Mouse (Mus musculus) testis, adult 2 months (tissue): ENCODE measurements around the gene Olfr1497. TPM values are rescaled to one million over a fixed set of nuclear protein-coding genes. Genes with fewer than 3 reads are reported as not detected.
A peak's percentile ranks its signal among the peaks of the same experiment; 100 is the strongest.
"Not testable (repeated sequence)": the region's sequence is repeated elsewhere in the genome, so short reads cannot be mapped to it uniquely, and the experiment has no call there.

ENCODE experiments used
- H3K27ac ChIP-seq: fragments of 200-500 bp; 2 replicates; pipeline ENCODE4 v1.5.1; 2012; ENCODE audit warnings: low read depth, low read length; ENCODE audit not compliant: control insufficient read depth, insufficient read depth
- H3K27me3 ChIP-seq: fragments of 200-500 bp; 2 replicates; pipeline ENCODE4 v1.6.1; 2012; ENCODE audit warnings: mild to moderate bottlenecking, low read length, moderate library complexity; ENCODE audit not compliant: control insufficient read depth, insufficient read depth
- H3K36me3 ChIP-seq: fragments of 200-500 bp; 2 replicates; pipeline ENCODE4 v1.6.1; 2012; ENCODE audit warnings: mild to moderate bottlenecking, low read length; ENCODE audit not compliant: control insufficient read depth, insufficient read depth
- H3K4me1 ChIP-seq: fragments of 200-500 bp; 2 replicates; pipeline ENCODE4 v1.6.1; 2012; ENCODE audit warnings: low read length; ENCODE audit not compliant: control insufficient read depth, insufficient read depth
- H3K4me3 ChIP-seq: fragments of 200-500 bp; 2 replicates; pipeline ENCODE4 v1.5.1; 2012; ENCODE audit warnings: low read depth, mild to moderate bottlenecking, low read length, moderate library complexity, mixed read lengths; ENCODE audit not compliant: control insufficient read depth
- CTCF ChIP-seq: fragments of 200-500 bp; IDR thresholded peaks from 2 replicates; pipeline ENCODE4 v1.5.1; 2012; ENCODE audit warnings: low read depth, mild to moderate bottlenecking, inconsistent platforms, low read length, moderate library complexity; ENCODE audit not compliant: control insufficient read depth, insufficient read depth, insufficient replicate concordance
- POLR2A ChIP-seq: fragments of 200-500 bp; IDR thresholded peaks from 2 replicates; pipeline ENCODE4 v1.6.1; 2012; ENCODE audit warnings: low read depth, mild to moderate bottlenecking, inconsistent platforms, low read length, moderate library complexity; ENCODE audit not compliant: control insufficient read depth
- polyA plus RNA-seq: library from polyadenylated mRNA; depleted of rRNA; stranded (reverse); fragments of >200 nt; gene quantifications from 2 replicates; pipeline ENCODE4 v1.2.3, GENCODE M21; 2012; rRNA removed

The Olfr1497 gene
- 0.14 and 0.19 TPM in 2 replicates for polyA plus RNA-seq

DNA sequence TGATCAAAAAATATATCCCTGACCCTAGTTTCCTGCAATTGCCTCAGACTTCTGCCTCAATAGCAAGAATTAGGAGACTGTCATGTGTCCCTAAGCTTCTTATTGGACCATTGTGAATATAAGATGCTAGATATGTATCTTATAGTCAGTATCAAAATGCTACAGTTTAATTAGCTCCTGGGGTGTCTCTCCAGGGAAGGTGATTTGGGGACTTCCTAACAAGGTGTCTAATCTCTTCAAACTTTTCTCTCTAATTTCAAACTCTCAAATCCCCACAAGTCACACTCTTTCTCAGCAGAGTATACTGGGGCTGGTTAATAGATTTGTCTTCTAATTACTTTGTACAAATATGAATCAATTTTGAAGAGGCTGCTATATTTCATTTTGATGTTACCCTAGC, at the start of gene Olfr1497:
TSS of gene Olfr1497 (minus strand) at position 101 of the 400 bp plus-strand sequence.
- Histone ChIP-seq H3K4me3 (peak within 1 kb of the TSS; percentile 10; the same call in 1 of the 2 replicates), H3K4me1 (no peaks in the 10 kb centered on the region), H3K36me3 (no peaks in the 10 kb centered on the region), H3K27ac (no peak within 1 kb of the TSS), H3K27me3 (no peaks in the 10 kb centered on the region)
- TF ChIP-seq POLR2A (no peak), CTCF (no peak)

DNA sequence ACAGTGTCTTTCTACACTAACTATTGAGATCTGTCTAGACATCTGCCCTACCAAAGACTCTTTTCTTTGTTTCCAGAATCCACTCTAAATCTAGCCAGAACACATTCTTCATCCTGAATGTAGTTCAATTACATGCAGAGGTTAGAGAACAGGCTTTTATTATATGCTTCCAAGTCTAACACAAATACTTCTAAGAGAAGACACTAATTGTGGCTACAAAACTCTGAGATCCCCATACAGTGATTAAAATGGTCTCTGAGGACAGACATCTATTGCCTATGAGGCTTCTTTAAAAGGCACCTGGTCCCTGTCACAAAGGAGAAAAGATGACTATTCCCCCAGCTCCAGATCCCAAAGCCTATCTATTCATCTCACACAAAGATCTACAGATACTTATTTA, 32.4 kb upstream of the Olfr1497 start, which contains the start of gene Olfr1500:
TSS of gene Olfr1500 (minus strand) at position 101 of the 400 bp plus-strand sequence.
- Histone ChIP-seq H3K4me1 (no peaks in the 10 kb centered on the region), H3K4me3 (no peak within 1 kb of the TSS), H3K27me3 (no peaks in the 10 kb centered on the region), H3K36me3 (no peaks in the 10 kb centered on the region), H3K27ac (no peak within 1 kb of the TSS)
- no peak for TF ChIP-seq CTCF
- TF ChIP-seq POLR2A: no peak

DNA sequence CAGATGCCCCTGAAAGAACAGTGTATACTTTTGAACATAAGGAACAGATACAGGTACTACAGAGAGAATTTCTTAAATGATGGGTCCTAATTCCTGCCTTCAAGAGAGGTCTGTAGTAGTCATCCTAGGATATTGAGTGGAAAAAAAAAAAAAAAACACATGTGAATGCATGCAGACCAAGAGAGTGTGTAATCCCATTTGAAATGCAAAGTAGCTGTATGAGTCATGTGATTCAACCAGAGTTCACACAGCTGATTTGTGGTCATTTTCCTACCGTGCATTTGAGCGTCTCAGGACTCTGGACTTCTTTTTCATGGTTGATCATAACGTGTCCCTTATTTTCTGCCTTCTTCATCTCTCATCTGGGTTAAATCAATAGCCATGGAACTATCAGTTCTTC, 30.4 kb upstream of the Olfr1497 start:
- Histone ChIP-seq H3K27me3 (no peaks in the 10 kb centered on the region), H3K27ac (no peak overlapping the region), H3K4me1 (no peaks in the 10 kb centered on the region), H3K36me3 (no peaks in the 10 kb centered on the region), H3K4me3 (no peak overlapping the region)
- TF ChIP-seq CTCF (no peak), POLR2A (no peak)

DNA sequence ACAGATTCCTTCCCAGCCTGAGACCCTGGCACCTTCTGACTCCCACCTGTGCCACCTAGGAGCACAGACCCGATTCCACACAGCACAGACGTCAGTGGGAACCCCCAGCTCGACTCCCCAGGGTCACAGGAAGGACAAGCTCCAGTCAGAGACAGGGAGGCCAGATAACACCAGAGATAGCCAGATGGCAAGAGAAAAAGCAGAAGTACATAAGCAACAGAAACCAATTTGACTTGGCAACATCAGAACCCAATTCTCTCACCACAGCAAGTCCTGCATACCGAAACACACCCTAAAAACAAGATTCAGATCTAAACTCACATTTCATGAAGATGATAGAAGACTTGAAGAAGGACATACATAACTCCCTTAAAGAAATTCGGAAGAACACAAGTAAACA, 22.8 kb upstream of the Olfr1497 start:
- Histone ChIP-seq H3K27me3 (no peaks in the 10 kb centered on the region), H3K4me1 (no peaks in the 10 kb centered on the region), H3K36me3 (no peaks in the 10 kb centered on the region), H3K4me3 (no peak overlapping the region), H3K27ac (no peak overlapping the region)
- TF ChIP-seq CTCF (no peak), POLR2A (no peak)

DNA sequence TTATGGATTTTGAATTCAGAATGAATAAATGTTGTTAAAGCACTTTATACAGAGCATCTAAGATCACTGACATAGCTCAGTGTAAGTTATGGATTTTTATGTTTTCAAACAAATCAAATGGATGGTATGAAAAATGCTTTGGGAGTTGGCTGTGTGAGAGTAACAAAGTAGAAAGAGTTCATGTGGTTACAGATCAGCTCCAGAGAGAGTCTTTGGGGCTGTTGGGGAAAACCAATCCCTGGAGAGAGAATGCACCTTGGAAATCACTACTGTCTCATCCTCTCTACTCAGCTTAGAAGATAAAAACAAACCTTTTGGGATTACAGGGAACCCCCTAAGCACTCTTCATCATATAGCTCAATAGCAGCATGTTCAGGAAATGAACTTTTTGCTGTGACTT, 21.3 kb upstream of the Olfr1497 start, which contains the start of gene Olfr1499:
TSS of gene Olfr1499 (minus strand) at position 101 of the 400 bp plus-strand sequence.
- H3K27ac ChIP-seq: no peak within 1 kb of the TSS
- H3K4me1 ChIP-seq: no peaks in the 10 kb centered on the region
- H3K4me3 ChIP-seq: no peak within 1 kb of the TSS
- H3K36me3 ChIP-seq: no peaks in the 10 kb centered on the region
- no peaks in the 10 kb centered on the region for H3K27me3 ChIP-seq
- TF ChIP-seq POLR2A (no peak), CTCF (no peak)

DNA sequence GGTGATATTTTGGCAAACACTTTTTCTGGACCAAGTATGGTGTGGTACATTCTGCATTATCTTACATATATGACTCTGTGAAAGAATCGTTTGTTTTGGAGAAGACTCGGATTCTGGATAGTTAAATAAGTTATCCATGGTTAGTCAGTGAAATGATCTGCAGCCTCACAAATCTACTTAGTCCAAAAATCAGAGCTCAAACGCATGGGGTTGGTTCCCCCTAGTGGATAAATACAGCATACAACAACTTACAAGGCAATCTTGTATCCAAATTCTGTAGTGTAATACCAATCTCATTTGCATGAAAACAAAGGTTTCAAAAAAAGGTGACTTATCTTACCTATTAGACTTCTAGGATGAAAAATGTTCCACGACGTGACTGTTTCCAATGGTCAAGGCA, 20.8 kb upstream of the Olfr1497 start:
- H3K4me3 ChIP-seq: no peak overlapping the region
- no peaks in the 10 kb centered on the region for H3K36me3 ChIP-seq
- H3K27ac ChIP-seq: no peak overlapping the region
- H3K4me1 ChIP-seq: no peaks in the 10 kb centered on the region
- H3K27me3 ChIP-seq: no peaks in the 10 kb centered on the region
- no peak for TF ChIP-seq CTCF
- TF ChIP-seq POLR2A: no peak

DNA sequence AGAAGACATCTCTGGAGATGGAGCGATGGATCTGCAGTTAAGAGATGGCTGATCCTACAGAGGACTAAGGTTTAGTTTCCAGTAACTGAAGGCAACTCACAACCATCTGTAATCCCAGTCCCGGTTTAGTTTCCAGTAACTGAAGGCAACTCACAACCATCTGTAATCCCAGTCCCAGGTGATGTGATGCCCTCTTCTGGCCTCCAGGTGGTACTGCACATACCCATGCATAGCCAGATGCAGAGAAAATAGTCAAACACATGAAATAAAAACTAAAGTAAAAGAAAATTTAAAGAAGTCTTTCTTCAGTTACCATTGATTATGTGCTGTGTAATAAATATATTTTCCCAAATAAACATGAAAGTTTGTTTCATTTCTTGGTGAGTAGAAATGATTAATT, 14.8 kb upstream of the Olfr1497 start:
- Histone ChIP-seq H3K4me1 (no peaks in the 10 kb centered on the region), H3K27ac (no peak overlapping the region), H3K36me3 (no peaks in the 10 kb centered on the region), H3K4me3 (no peak overlapping the region), H3K27me3 (no peaks in the 10 kb centered on the region)
- TF ChIP-seq POLR2A (no peak), CTCF (peak; percentile 41; the same call in 1 of the 2 replicates)

DNA sequence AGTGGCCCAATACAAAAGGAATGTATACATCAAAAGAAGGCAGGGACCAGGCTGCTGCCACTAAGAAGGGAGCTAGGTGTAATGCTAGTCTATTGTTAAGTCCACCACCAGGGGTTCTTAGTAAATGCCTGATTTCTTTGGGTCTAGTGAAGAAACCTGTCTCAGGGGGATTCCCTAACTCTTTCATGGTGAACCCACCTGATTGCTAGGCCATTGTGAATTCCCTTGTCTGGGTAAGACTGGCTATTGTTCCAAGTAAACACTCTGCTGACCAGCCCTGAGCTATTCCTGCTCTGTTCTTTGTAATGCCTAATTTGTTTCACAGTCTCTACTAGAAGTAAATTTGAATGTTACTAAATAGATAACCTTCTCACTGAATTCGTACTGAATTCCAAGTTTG, 7.5 kb upstream of the Olfr1497 start:
- not testable (repeated sequence) for H3K27ac ChIP-seq, H3K27me3 ChIP-seq, H3K4me1 ChIP-seq, H3K4me3 ChIP-seq, H3K36me3 ChIP-seq
